Mouse (Mus musculus) monocyte, adult 5-6 weeks (primary cell): ENCODE data around the gene Nelfa. TPM values are rescaled to one million over a fixed set of nuclear protein-coding genes. Genes with fewer than 3 reads are reported as not detected.
"Not testable (repeated sequence)": the region's sequence is repeated elsewhere in the genome, so short reads cannot be mapped to it uniquely, and the experiment has no call there.

ENCODE experiments used
- ATAC-seq: fragments of 153-309, 156-312 bp; replicated peaks from 2 replicates; pipeline ENCODE4 v1.8.0; 2017; ENCODE audit warnings: mild to moderate bottlenecking; ENCODE audit not compliant: low TSS enrichment, insufficient number of reproducible peaks, severe bottlenecking, poor library complexity, low FRiP score
- total RNA-seq: library from RNA; stranded (forward); fragments of 200-1000, 200-491, 200-594 nt; gene quantifications from 3 replicates; pipeline ENCODE4 v1.2.3, GENCODE M21; 2017

The Nelfa gene
- total RNA-seq, 1 experiment from 2014 or later: 16.4 TPM

GRCm38 (mm10) chr5:33921486-33922235 lies 14.6 kb downstream of the Nelfa start:
- ATAC-seq: no peak

GRCm38 (mm10) chr5:33920924-33921323 lies 15.3 kb downstream of the Nelfa start:
- no peak for ATAC-seq

GRCm38 (mm10) chr5:33920037-33920436 lies 16.2 kb downstream of the Nelfa start:
- no peak for ATAC-seq

- ATAC-seq: no peak
Measured at GRCm38 (mm10) chr5:33919466-33919865, 16.7 kb downstream of the Nelfa start.

GRCm38 (mm10) chr5:33916616-33917015 lies 19.6 kb downstream of the Nelfa start:
- not testable (repeated sequence) for ATAC-seq

GRCm38 (mm10) chr5:33915031-33915430 lies 21.2 kb downstream of the Nelfa start:
- not testable (repeated sequence) for ATAC-seq

GRCm38 (mm10) chr5:33903176-33903575 lies 33.0 kb downstream of the Nelfa start:
- ATAC-seq: no peak

- ATAC-seq: no peak
Measured at GRCm38 (mm10) chr5:33902696-33903095, 33.5 kb downstream of the Nelfa start.

GRCm38 (mm10) chr5:33901278-33901677 lies 34.9 kb downstream of the Nelfa start:
- no peak for ATAC-seq

- ATAC-seq: no peak
Measured at GRCm38 (mm10) chr5:33900701-33901263, 35.4 kb downstream of the Nelfa start.

GRCm38 (mm10) chr5:33900101-33900500 lies 36.1 kb downstream of the Nelfa start:
- no peak for ATAC-seq

- 0 out of 2 replicates have a peak, but pooled peaks have one; percentile 9 for ATAC-seq
Measured at GRCm38 (mm10) chr5:33899245-33899644, 37.0 kb downstream of the Nelfa start.

GRCm38 (mm10) chr5:33898671-33899070 lies 37.5 kb downstream of the Nelfa start:
- ATAC-seq: no peak

GRCm38 (mm10) chr5:33897158-33897557 lies 39.1 kb downstream of the Nelfa start:
- no peak for ATAC-seq

- ATAC-seq: no peak
Measured at GRCm38 (mm10) chr5:33895116-33895515, 41.1 kb downstream of the Nelfa start.

GRCm38 (mm10) chr5:33893406-33893805 lies 42.8 kb downstream of the Nelfa start:
- no peak for ATAC-seq

GRCm38 (mm10) chr5:33881118-33881517 lies 55.1 kb downstream of the Nelfa start:
- ATAC-seq: no peak

- no peak for ATAC-seq
Measured at GRCm38 (mm10) chr5:33875472-33875871, 60.7 kb downstream of the Nelfa start.

GRCm38 (mm10) chr5:33857693-33858092 lies 78.5 kb downstream of the Nelfa start:
- no peak for ATAC-seq

GRCm38 (mm10) chr5:33854019-33854418 lies 82.2 kb downstream of the Nelfa start:
- ATAC-seq: no peak
